Comparison of ENCODE assay signal across 8 mouse cellular contexts in the genomic region with DNA sequence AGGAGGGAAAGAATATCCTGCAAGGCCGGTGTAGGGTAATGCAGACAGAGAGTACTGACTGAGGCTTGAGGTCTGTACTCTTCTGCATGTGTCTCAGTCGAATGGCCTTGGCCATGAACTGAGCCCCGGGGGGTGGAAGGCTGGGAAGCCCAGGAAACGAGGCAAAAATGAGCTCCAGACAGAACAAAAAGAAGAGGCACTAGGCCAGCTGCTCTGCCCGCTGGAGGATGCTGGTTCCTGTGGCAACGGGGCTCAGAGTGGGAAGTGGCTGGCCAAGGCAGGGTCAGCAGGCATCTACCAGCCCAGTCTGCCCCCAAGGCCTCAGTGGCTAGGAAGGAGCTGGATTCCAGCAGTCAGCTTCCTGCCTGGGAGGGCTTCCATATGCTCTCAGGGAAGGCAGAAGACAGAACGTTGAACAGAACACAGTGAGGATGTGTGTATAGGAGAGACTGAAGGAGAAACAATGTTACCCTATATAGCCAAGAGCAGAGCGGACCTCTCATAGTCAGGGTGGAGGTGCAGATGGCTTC.
DNase-seq lines count a peak whose midpoint lies in the region; ATAC-seq and TF ChIP-seq lines count a peak whose summit lies in the region.

No protein-coding gene starts in this region.

- no peak for TF ChIP-seq CTCF in lung, postnatal 0 days (IDR thresholded peaks at IDR 0.05)

- ATAC-seq in lung, postnatal 0 days, result peak; percentile 45
- peak; percentile 49 for ATAC-seq in forebrain, embryonic 16.5 days
- ATAC-seq in neural tube, embryonic 12.5 days (ENCODE audit: low FRiP score, low read depth), result peak; percentile 66
- no peak for ATAC-seq in megakaryocyte-erythroid progenitor cell, adult 5-6 weeks (replicated peaks; ENCODE audit: low FRiP score, low TSS enrichment, poor library complexity, severe bottlenecking)

- DNase-seq in lung, postnatal 0 days (ENCODE audit: low spot score), result no peak
- no peak for DNase-seq in lung, postnatal 36 days
- peak; percentile 65 to 70 for DNase-seq in layer of hippocampus, postnatal 36 days
- DNase-seq in spleen, adult 12 weeks (ENCODE audit: low spot score), result no peak
- DNase-seq in yolk sac, embryonic 10.5 days (ENCODE audit: low spot score), result no peak

- H3K9me3 ChIP-seq in lung, postnatal 0 days (ENCODE audit: low read length), result no peaks in the 10 kb centered on the region
- no peaks in the 10 kb centered on the region for H3K9me3 ChIP-seq in forebrain, embryonic 16.5 days (ENCODE audit: control insufficient read depth, low read length)
- H3K9me3 ChIP-seq in neural tube, embryonic 12.5 days, result no peaks in the 10 kb centered on the region

- peak overlapping the region; percentile 75 for H3K27ac ChIP-seq in lung, postnatal 0 days (ENCODE audit: low read length)
- H3K27ac ChIP-seq in forebrain, embryonic 16.5 days (ENCODE audit: low read length), result peak overlapping the region; percentile 48
- peak overlapping the region; percentile 17 for H3K27ac ChIP-seq in neural tube, embryonic 12.5 days

- H3K4me1 ChIP-seq in lung, postnatal 0 days (ENCODE audit: insufficient read depth, low read depth, low read length), result no peaks in the 10 kb centered on the region
- H3K4me1 ChIP-seq in forebrain, embryonic 16.5 days (replicated peaks; ENCODE audit: control insufficient read depth, insufficient read depth, low read length), result peaks cover 18% of the 10 kb centered on the region
- H3K4me1 ChIP-seq in neural tube, embryonic 12.5 days, result peaks cover 20% of the 10 kb centered on the region

- WGBS in lung, postnatal 0 days, result 42% methylated on average over 8 of the region's 8 CpGs
- WGBS in forebrain, embryonic 16.5 days, result 38% methylated on average over 8 of the region's 8 CpGs
- 31% methylated on average over 8 of the region's 8 CpGs for WGBS in neural tube, embryonic 12.5 days

- H3K27me3 ChIP-seq in lung, postnatal 0 days (replicated peaks; ENCODE audit: insufficient read depth, low read length), result no peaks in the 10 kb centered on the region
- H3K27me3 ChIP-seq in forebrain, embryonic 16.5 days (replicated peaks; ENCODE audit: control insufficient read depth, insufficient read depth, low read length), result no peaks in the 10 kb centered on the region
- no peaks in the 10 kb centered on the region for H3K27me3 ChIP-seq in neural tube, embryonic 12.5 days (replicated peaks)

- no peak overlapping the region for H3K4me3 ChIP-seq in lung, postnatal 0 days (ENCODE audit: low read depth, low read length)
- H3K4me3 ChIP-seq in forebrain, embryonic 16.5 days (replicated peaks; ENCODE audit: low read length), result no peak overlapping the region
- no peak overlapping the region for H3K4me3 ChIP-seq in neural tube, embryonic 12.5 days

- H3K9ac ChIP-seq in lung, postnatal 0 days (replicated peaks; ENCODE audit: low read depth), result no peak overlapping the region
- H3K9ac ChIP-seq in forebrain, embryonic 16.5 days (replicated peaks; ENCODE audit: low read depth, low read length), result no peak overlapping the region
- no peak overlapping the region for H3K9ac ChIP-seq in neural tube, embryonic 12.5 days

- H3K36me3 ChIP-seq in lung, postnatal 0 days (ENCODE audit: insufficient read depth, low read length), result no peaks in the 10 kb centered on the region
- H3K36me3 ChIP-seq in forebrain, embryonic 16.5 days (ENCODE audit: control insufficient read depth, insufficient read depth), result 0 out of 2 replicates have a peak, but pooled peaks cover 6% of the 10 kb centered on the region
- H3K36me3 ChIP-seq in neural tube, embryonic 12.5 days, result peaks cover 27% of the 10 kb centered on the region

- no peak for TF ChIP-seq EP300 in lung, postnatal 0 days (IDR thresholded peaks at IDR 0.05)

- H3K4me2 ChIP-seq in lung, postnatal 0 days (replicated peaks; ENCODE audit: low read depth, low read length), result no peak overlapping the region
- H3K4me2 ChIP-seq in forebrain, embryonic 16.5 days (ENCODE audit: low read length), result no peak overlapping the region
- H3K4me2 ChIP-seq in neural tube, embryonic 12.5 days (replicated peaks), result no peak overlapping the region

Comparison
In these comparisons a context has a peak if more than half of its experiments do, and no peak if none do; other contexts are left out.
1. DNase-seq: peak in layer of hippocampus, postnatal 36 days (2 of 2); none in lung, postnatal 0 days (single experiment), lung, postnatal 36 days (single experiment), spleen, adult 12 weeks (single experiment) and yolk sac, embryonic 10.5 days (single experiment).
2. H3K27ac ChIP-seq: peak in every context shown above with its lines; median percentile 75 in lung, postnatal 0 days; 48 in forebrain, embryonic 16.5 days; 17 in neural tube, embryonic 12.5 days.